Mouse (Mus musculus): Measurements from ENCODE around the gene Adss. TPM values are rescaled to one million over a fixed set of nuclear protein-coding genes. Genes with fewer than 3 reads are reported as not detected.

The Adss gene
- total and polyA plus RNA-seq, 3 experiments = 4.3 to 7.8 (median 6.6) TPM

DNA sequence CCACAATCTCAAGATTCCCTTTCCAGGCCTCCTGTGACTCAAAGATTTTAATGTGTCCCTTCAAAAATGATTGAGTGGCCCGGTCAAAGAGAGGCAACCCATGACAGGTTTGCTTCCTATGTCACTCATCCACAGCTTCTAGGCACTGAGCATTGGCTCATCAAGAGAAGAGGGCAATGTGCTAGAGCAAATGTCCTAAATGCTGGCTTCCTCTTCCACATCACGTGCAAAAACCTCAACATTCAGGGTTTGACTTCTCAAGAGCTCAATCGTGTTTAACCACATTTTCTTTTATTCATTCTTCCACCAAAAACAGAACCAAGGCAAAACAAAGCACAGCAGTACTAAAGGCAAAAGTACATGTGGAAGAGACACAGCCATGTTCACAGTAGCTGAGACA lies 64.3 kb downstream of the Adss start:
- Histone ChIP-seq H3K4me1 (ENCODE audit: control insufficient read depth, insufficient read depth, low read length) (no peaks in the 10 kb centered on the region), H3K27ac (no peak overlapping the region), H3K9ac (ENCODE audit: low read depth, low read length) (no peak overlapping the region), H3K36me3 (ENCODE audit: control insufficient read depth, insufficient read depth, low read length) (no peaks in the 10 kb centered on the region), H3K4me3 (no peak overlapping the region), H3K79me2 (replicated peaks; ENCODE audit: control insufficient read depth, insufficient read depth, low read length) (no peaks in the 10 kb centered on the region), H3K27me3 (ENCODE audit: control insufficient read depth, insufficient read depth, low read length) (no peaks in the 10 kb centered on the region)
- intact Hi-C loops (cut with DNase I) = no loop called here
- DNase-seq = no peak
- TF ChIP-seq EP300 (IDR thresholded peaks at IDR 0.05; ENCODE audit: insufficient read depth, low read depth, low read length) (no peak), POLR2A (IDR thresholded peaks at IDR 0.05; ENCODE audit: insufficient read depth, low read depth, low read length) (no peak), CTCF (IDR thresholded peaks at IDR 0.05) (no peak)
- 77% methylated on average over 3 of the region's 3 CpGs for WGBS

DNA sequence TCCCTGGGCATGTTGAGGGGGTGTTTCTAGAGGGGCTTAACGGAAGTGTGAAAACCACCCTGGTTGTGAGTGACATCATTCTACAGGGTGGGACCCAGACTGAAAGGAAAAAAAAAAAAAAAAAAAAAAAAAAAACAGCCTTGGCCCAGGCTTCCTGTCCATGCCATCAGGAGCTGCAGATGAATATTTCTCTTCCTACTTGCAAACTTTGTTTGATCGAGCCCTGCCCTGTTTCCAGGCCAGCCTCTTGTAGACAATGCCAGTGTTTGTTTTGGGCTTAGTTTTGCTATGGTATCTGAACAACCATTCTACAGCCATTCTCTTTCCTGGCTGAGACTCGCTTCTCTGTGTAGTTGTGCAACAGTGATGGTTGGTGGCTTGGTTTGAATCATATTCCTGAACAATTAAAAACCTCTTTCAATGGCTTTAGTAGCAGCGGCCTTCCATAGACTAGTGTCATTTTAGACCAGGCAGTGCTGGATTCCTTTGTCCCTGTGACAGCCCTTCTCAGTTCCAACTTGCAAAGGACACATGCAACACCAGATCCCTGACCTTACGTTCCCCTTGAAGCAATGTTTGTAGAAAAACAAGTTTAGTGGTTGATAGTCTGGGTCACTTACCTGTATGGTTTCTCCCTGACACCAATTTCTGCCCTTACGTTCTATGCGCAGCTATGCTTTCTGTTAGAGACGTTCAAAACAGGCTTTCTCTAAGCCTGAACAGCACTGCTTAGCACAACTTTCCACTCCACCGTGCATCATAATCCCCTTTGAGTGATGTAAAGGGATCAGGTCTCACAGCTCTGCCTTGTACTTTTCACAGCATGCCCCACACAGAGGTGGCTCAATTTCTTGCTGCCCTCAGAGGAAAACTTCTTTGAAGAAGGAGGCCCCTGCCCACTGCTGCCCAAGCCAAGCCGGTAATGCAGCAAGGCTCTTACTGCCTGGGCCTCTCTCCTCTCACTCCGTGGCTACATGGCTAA lies 67.0 kb downstream of the Adss start, which contains the start of gene 1700016C15Rik:
1700016C15Rik (plus strand) TSS at position 772 of the 982 bp plus-strand sequence.
- Histone ChIP-seq H3K4me3 (no peak within 1 kb of the TSS), H3K27ac (no peak within 1 kb of the TSS), H3K9ac (ENCODE audit: low read depth, low read length) (no peak within 1 kb of the TSS), H3K4me1 (ENCODE audit: control insufficient read depth, insufficient read depth, low read length) (no peaks in the 10 kb centered on the region), H3K79me2 (replicated peaks; ENCODE audit: control insufficient read depth, insufficient read depth, low read length) (no peaks in the 10 kb centered on the region), H3K27me3 (ENCODE audit: control insufficient read depth, insufficient read depth, low read length) (no peaks in the 10 kb centered on the region), H3K36me3 (ENCODE audit: control insufficient read depth, insufficient read depth, low read length) (no peaks in the 10 kb centered on the region)
- TF ChIP-seq EP300 (IDR thresholded peaks at IDR 0.05; ENCODE audit: insufficient read depth, low read depth, low read length) (no peak), POLR2A (IDR thresholded peaks at IDR 0.05; ENCODE audit: insufficient read depth, low read depth, low read length) (no peak), CTCF (IDR thresholded peaks at IDR 0.05) (no peak)
- DNase-seq = no peak
- 69% methylated on average over 11 of the region's 11 CpGs for WGBS
- intact Hi-C loops (cut with DNase I) = no loop called here

DNA sequence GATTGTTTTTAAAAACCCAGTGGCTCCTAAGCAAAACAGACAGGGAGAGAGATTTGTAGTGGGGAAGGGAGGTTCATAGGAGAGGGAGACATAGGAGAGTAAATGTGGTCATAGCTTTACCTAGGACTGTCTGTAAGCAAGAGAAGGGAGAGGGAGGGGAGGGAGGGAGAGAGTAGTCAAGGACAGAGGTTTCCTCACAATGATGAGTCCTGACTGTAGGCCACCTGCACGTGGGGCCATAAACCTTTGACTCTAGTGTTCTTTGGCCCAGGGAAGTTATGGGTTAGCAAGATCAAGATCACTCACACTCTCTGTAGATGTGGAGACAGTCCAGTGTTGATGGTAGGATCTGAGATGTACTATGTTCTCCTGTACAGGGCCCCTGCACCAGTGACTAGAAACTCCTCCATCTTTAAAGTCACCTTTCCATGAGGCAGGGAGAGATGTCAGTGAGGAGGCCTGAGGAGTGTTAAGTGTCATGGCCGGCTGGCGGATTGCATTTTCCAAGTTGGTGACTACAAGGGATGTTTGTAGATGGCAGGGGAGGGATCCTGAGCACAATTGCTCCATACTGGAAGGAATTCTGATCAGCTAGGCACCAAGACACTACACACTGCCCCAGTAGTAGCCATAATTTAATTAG lies 68.3 kb downstream of the Adss start:
- 87% methylated on average over 3 of the region's 3 CpGs for WGBS
- no peak for TF ChIP-seq EP300 (IDR thresholded peaks at IDR 0.05; ENCODE audit: insufficient read depth, low read depth, low read length)
- no peak for TF ChIP-seq CTCF (IDR thresholded peaks at IDR 0.05)
- TF ChIP-seq POLR2A (IDR thresholded peaks at IDR 0.05; ENCODE audit: insufficient read depth, low read depth, low read length) = no peak
- Histone ChIP-seq H3K79me2 (replicated peaks; ENCODE audit: control insufficient read depth, insufficient read depth, low read length) (no peaks in the 10 kb centered on the region), H3K4me3 (no peak overlapping the region), H3K36me3 (ENCODE audit: control insufficient read depth, insufficient read depth, low read length) (no peaks in the 10 kb centered on the region), H3K4me1 (ENCODE audit: control insufficient read depth, insufficient read depth, low read length) (no peaks in the 10 kb centered on the region), H3K9ac (ENCODE audit: low read depth, low read length) (no peak overlapping the region), H3K27ac (no peak overlapping the region), H3K27me3 (ENCODE audit: control insufficient read depth, insufficient read depth, low read length) (no peaks in the 10 kb centered on the region)
- no peak for DNase-seq
- intact Hi-C loops (cut with DNase I) = no loop called here

DNA sequence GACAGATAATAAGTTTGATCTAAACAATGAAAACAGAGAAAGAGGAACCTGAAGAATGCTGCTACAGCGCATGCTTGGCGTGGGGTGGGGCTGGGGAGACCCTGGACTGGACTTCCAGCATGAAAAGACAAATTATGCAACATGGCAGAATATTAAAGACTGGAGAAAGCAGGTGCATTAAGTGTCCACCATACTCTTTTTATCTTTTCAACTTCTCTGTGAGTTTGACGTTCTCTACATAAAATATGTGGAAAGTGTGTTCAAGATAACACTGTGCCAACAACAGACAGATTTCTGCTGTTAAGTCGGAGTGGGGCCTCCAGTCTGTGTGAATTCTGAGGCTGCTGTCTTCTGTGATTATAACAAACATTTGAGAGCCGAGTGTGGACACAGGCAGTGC lies 69.4 kb downstream of the Adss start:
- no peak for TF ChIP-seq EP300 (IDR thresholded peaks at IDR 0.05; ENCODE audit: insufficient read depth, low read depth, low read length)
- no peak for TF ChIP-seq POLR2A (IDR thresholded peaks at IDR 0.05; ENCODE audit: insufficient read depth, low read depth, low read length)
- TF ChIP-seq CTCF (IDR thresholded peaks at IDR 0.05) = no peak
- Histone ChIP-seq H3K27ac (no peak overlapping the region), H3K79me2 (replicated peaks; ENCODE audit: control insufficient read depth, insufficient read depth, low read length) (no peaks in the 10 kb centered on the region), H3K36me3 (ENCODE audit: control insufficient read depth, insufficient read depth, low read length) (no peaks in the 10 kb centered on the region), H3K27me3 (ENCODE audit: control insufficient read depth, insufficient read depth, low read length) (no peaks in the 10 kb centered on the region), H3K4me1 (ENCODE audit: control insufficient read depth, insufficient read depth, low read length) (no peaks in the 10 kb centered on the region), H3K9ac (ENCODE audit: low read depth, low read length) (no peak overlapping the region), H3K4me3 (no peak overlapping the region)
- intact Hi-C loops (cut with DNase I) = no loop called here
- 54% methylated on average over 5 of the region's 5 CpGs for WGBS
- no peak for DNase-seq

DNA sequence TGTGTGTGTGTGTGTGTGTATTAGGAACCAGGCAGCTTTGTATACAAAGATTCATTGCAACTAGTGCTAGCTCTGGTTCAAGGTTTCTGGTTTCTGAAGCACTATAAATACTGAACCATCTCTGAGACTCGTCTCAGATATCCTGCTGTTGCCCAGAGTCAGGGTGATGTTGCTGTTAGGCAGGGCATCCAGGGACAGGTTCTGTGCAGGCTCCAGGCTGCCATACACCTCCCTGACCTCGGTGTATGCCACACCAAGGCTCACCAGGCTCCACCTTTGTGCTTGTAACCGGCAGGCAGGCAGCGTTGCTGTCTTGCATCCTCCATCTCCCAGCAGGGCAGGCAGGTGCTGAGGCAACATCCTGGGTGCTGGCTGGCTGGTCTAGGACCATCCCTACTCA lies 72.5 kb downstream of the Adss start:
- no peak for DNase-seq
- TF ChIP-seq EP300 (IDR thresholded peaks at IDR 0.05; ENCODE audit: insufficient read depth, low read depth, low read length) (no peak), CTCF (IDR thresholded peaks at IDR 0.05) (no peak)
- no peaks in the 10 kb centered on the region for H3K79me2 ChIP-seq (replicated peaks; ENCODE audit: control insufficient read depth, insufficient read depth, low read length)
- no peaks in the 10 kb centered on the region for H3K4me1 ChIP-seq (ENCODE audit: control insufficient read depth, insufficient read depth, low read length)
- no peak overlapping the region for H3K9ac ChIP-seq (ENCODE audit: low read depth, low read length)
- no peak overlapping the region for H3K4me3 ChIP-seq
- intact Hi-C loops (cut with DNase I) = no loop called here
- no peak overlapping the region for H3K27ac ChIP-seq
- 61% methylated on average over 4 of the region's 4 CpGs for WGBS
- no peaks in the 10 kb centered on the region for H3K27me3 ChIP-seq (ENCODE audit: control insufficient read depth, insufficient read depth, low read length)
- no peaks in the 10 kb centered on the region for H3K36me3 ChIP-seq (ENCODE audit: control insufficient read depth, insufficient read depth, low read length)

DNA sequence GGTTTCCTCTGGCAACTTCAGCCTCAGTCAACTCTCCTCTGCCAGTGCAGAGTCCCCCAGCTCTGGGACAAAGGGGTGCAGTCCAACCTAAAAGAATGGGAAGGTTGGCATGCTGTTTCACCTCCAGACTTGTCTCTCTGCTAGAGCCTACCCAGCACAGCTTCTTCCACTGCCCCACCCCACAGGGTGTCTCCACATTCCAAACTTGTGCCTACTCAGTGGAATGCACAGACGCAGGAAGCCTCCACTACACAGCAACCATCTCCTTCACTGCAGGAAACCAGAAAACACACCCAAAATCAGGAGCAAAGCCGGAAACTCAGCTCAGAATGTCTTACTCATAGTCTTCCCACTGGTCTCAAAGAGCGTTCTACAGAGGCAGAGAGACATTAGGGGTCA lies 77.3 kb downstream of the Adss start:
- no peak for TF ChIP-seq CTCF (IDR thresholded peaks at IDR 0.05)
- no peak for TF ChIP-seq POLR2A (IDR thresholded peaks at IDR 0.05; ENCODE audit: insufficient read depth, low read depth, low read length)
- TF ChIP-seq EP300 (IDR thresholded peaks at IDR 0.05; ENCODE audit: insufficient read depth, low read depth, low read length) = no peak
- H3K27ac ChIP-seq = no peak overlapping the region
- WGBS = 60% methylated on average over 3 of the region's 3 CpGs

More for the DNA sequence above, 77.3 kb downstream of the Adss start:
- H3K36me3 ChIP-seq (ENCODE audit: control insufficient read depth, insufficient read depth, low read length) = no peaks in the 10 kb centered on the region
- H3K4me3 ChIP-seq = no peak overlapping the region
- H3K79me2 ChIP-seq (replicated peaks; ENCODE audit: control insufficient read depth, insufficient read depth, low read length) = no peaks in the 10 kb centered on the region
- no peaks in the 10 kb centered on the region for H3K4me1 ChIP-seq (ENCODE audit: control insufficient read depth, insufficient read depth, low read length)
- H3K27me3 ChIP-seq (ENCODE audit: control insufficient read depth, insufficient read depth, low read length) = no peaks in the 10 kb centered on the region
- no peak for DNase-seq
- H3K9ac ChIP-seq (ENCODE audit: low read depth, low read length) = no peak overlapping the region
- intact Hi-C loops (cut with DNase I) = no loop called here
